Mouse (Mus musculus) thymus, adult 18-20 months (tissue): ENCODE results near the gene Ralbp1.

ENCODE experiments used
- DNase-seq, 2 experiments: peaks; one replicate each; pipeline ENCODE4 v3.0.0; 2022; ENCODE audit warnings: mixed read lengths in 2 of 2

The Ralbp1 gene

DNA sequence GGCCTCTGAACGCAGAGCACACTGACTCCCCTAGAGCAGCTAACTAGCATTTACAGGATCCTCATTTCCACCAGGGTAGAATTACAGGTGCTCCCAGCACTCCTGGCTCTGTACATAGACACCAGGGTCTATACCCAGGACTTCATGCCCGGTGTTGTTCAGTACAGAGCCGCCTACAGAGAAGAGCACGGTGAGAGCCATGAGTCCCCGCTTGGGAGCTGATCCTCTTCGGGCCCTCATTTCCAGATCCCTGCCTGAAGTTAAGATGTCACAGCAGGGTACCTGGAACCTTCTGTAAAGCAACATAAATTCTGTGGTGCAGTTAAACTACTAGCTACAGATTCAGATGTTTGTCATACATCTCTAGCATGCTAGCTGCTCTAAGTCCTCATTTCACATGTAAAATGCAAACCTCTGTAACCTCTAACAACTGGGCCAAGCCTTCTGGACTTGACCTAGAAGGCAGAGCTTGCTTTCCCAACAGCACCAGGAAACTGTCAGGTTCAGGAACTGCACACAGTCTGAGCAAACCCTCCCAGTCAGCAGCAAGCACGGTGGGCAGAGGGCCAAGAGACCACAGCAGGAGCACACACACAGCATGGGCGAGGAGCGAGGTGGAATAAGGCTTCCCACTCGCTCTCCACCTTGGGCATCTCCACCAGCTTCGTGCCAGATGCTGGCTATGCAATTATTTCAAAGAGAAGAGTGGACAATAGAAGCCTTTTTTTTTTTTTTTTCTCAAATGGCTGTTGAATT lies 37.7 kb downstream of the Ralbp1 start:
- no peak for DNase-seq

GRCm38 (mm10) chr17:65845423-65845822 lies 40.2 kb downstream of the Ralbp1 start:
- DNase-seq = no peak

DNA sequence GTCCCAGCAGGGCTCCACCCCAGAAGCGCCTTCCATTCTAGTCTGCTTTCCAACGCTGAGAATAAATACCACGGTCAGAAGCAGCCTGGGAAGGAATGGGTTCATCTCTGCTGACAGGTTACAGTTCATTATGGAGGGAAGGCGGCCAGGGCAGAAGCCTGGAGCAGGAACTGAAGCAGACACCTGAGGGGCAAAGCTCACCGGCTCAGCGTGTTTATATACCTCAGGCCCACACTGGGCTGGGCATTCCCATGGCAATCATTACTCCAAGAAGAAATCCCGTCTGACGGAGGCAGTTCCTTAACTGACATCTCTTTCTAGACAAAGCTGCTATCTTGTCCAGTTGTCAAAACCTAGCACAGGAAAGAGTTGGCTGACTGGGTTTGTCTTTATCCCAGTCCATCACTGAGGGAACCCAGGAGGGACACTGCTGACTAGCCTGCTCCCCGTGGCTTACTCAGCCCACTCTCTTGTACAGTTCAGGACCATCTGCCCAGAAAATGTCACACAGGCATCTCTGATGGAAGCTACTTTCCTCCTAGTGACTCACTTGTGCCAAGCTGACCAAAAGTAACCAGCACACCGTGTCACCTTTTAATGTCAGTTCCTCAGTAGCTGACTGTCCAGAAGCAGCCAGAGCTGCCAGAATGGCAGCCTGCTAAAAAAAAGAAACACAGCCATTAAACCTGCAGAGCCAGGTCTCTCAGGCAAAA lies 42.8 kb downstream of the Ralbp1 start:
- no peak for DNase-seq

DNA sequence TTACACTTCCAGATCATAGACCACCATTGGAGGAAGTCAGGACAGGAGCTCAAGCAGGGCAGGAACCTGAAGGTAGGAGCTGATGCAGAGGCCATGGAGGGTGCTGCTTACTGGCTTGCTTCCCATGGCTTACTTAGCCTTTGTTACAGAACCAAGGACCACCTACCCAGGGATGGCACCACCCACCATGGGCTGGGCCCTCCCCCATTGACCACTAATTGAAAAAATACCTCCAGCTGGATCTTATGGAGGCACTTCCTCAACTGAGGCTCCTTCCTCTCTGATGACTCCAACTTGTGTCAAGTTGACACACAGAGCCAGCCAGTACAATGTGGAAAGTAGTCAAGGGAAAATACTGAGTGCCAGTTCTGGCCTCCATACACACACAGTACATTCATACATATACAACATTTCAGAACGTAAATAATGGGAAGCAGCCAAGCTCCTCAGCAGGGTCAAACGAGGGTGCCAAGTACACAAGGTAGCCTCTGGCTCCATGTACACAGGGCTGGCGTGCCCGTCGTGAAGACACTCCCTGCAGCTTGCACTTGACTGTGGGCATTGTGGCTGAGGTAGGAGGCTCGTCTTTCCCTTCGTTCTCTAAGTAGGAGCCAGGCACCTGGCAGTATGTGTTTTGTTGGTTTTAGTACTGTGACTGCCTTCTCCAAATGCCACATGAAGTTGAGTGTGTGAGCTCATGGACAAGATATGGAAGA lies 45.9 kb downstream of the Ralbp1 start:
- no peak for DNase-seq

- no peak for DNase-seq
Measured at GRCm38 (mm10) chr17:65836746-65837145, 48.9 kb downstream of the Ralbp1 start.

GRCm38 (mm10) chr17:65833891-65834290 lies 51.7 kb downstream of the Ralbp1 start:
- no peak for DNase-seq

DNA sequence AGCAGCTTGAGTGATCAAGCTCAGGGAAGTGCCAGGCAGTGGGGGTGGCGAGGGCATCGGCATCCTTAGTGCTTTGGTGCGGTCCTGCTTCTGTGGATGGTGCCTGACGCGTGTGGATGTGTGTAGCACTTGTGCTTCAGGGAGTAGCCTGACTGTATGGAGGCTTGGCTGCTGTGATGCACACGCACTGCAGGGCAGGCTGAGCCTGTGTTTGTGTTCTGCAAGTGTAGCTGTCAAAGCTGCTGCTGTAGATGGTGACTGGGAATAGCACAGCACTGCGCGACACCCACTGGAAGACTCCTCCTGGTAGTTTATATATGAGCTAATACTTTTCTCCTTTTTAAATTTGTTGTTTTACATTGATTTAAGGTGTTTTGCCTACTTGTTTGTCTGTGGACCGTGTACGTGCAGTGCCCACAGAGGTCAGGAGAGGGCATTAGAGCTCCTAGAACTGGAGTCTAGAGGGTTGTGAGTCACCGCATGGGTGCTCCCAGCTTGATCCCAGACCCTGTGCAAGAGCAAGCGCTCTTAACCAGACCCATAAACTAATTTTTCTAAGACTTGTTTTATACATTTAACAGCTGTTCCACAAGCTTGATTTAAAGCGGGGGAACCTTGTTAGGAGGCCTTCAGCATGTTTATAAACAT lies 55.3 kb downstream of the Ralbp1 start:
- no peak for DNase-seq

GRCm38 (mm10) chr17:65828951-65829350 lies 56.6 kb downstream of the Ralbp1 start:
- no peak for DNase-seq

- DNase-seq = no peak
Measured at GRCm38 (mm10) chr17:65827904-65828303, 57.7 kb downstream of the Ralbp1 start.

DNA sequence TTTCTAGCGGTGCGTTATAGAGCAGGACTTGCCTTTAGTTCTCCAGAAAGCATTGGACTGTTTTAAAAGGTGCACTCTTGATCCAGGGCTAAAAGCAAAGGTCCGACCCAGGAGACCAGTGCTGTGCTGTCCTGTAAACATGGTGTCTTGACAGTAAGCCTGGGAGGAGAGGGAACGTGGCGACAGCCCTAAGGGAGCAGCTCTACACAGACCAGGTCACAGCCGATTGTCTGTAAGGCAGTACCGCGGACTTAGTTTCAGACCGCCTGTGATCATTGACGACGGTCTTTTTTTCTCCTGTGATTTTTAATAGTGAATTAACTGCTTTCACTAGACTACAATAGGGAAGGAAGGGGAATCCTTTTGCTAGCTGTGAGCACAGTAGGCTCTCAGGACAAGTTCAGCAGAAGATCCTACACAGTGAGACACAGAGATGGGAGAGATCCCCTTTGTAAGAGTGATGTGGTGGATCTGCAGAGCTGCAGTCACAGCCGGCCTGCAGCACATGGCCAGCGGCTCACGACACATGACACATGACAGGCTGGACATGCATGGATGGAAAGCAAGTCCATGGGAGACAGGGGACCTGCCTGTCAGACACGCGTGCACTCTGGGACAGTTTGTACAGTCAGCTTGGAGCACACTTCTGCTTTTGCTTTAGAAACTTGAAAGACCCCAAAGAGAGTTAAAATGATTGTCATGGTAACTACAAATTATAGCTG lies 58.3 kb downstream of the Ralbp1 start:
- no peak for DNase-seq

- no peak for DNase-seq
Measured at GRCm38 (mm10) chr17:65826257-65826656, 59.3 kb downstream of the Ralbp1 start.

DNA sequence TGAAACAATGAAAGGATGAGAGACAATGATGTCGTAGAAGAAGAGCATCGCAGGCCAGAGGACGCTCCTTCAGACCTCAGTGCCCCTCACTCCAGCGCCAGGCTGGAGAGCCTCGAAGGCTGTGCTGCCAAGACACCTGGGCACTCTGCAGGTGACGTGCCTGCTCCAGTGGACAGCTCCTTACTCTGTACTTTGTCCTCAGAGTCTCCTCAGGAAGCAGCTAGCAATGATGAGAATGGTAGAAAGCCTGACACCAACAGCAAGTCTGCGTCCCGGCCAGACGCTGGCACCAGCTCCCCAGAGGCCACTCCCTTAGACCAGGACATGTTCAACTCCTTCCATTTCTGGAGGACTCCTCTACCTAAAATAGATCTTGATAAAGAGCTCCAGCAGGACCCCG lies 61.4 kb downstream of the Ralbp1 start:
- no peak for DNase-seq

GRCm38 (mm10) chr17:65822423-65822822 lies 63.2 kb downstream of the Ralbp1 start:
- no peak for DNase-seq

DNA sequence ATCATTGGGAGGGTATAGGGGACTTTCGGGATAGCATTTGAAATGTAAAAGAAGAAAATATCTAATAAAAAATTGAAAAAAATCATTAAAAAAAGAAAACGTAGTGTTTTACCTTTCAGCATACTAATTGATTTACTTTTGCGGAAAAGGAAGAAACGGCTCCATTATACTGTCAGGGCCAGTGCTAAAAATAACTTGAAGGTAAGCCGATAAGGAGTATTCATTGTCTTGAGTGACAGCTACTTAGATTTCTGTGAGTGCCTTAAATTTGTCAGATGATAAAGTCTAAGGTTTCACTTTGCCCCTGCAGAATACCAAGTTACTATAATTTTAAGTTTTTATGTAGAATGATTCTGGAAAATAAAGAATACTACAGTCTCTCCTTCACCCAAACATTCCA lies 65.4 kb downstream of the Ralbp1 start:
- no peak for DNase-seq

DNA sequence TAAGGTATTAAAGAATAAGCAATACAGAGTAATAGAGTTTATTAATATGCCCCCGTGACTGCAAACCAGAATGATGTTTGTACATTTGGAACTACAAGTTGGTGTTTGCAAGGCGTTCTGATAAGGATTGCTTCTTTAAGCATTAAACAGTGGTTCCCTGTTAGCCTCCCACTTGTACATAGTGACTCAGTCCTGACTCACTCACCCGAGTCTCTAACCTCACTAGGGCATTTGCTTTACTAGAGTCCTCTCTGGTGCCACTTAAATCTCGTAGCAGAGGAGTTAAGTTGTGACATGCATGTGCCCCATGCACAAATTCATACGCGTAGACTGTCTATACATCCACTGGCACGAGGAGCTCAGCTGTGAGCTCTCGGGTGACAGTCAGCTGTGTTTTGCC lies 71.8 kb downstream of the Ralbp1 start:
- no peak for DNase-seq

DNA sequence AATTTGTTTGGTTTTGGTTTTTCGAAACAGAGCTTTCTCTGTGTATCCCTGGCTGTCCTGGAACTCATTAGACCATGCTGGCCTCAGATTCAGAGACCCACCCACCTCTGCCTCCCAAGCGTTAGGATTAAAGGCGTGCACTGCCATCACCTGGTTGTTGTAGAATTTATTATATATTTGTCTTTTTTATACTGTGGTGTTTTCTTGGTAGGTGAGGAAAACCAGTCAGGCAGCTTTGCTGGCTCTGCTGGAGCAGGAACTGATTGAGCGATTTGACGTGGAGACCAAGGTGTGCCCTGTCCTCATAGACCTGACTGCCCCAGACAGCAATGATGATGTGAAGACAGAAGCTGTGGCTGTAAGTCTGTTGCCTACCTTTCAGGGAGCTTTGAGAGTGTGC lies 74.6 kb downstream of the Ralbp1 start:
- no peak for DNase-seq

DNA sequence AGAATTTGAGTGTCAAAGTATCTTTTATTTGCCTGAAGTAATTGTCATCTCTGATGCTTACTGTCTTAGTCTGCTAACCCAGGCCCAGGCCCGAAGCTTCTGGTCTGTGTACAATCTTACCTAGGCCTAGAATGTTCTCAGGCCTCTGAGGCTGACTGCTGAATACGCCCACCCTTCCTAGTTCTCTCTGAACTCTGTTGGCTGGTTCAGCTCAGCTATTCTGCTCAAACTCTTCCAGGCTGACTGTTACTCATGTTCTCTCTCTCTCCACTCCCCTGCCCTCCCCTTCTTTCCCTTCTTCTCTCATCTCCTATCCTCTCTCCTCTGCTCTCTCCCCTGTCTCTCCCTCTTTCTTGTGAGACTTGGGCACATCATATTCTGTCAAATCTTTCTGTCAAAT lies 79.2 kb downstream of the Ralbp1 start:
- DNase-seq = no peak

GRCm38 (mm10) chr17:65805966-65806365 lies 79.6 kb downstream of the Ralbp1 start:
- no peak for DNase-seq

DNA sequence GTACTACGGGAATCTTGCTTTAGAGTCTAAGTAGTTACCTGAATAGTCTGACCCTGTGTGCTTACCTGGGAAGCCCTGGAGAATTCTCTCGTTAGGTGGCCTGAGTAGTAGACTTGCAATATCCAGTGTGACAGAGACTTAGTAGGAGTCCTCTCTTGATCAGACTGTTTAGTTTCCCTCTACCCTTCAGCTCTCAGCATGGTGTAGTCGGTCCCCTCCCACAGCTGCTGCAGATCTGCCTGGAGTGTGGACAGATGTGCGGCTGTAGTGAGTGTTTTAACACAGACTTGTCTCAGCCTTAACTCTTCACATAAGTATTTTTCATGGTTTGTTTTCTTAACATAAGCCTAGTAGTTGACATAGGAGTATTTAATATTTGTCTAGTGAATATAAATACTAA lies 83.6 kb downstream of the Ralbp1 start:
- DNase-seq = no peak

DNA sequence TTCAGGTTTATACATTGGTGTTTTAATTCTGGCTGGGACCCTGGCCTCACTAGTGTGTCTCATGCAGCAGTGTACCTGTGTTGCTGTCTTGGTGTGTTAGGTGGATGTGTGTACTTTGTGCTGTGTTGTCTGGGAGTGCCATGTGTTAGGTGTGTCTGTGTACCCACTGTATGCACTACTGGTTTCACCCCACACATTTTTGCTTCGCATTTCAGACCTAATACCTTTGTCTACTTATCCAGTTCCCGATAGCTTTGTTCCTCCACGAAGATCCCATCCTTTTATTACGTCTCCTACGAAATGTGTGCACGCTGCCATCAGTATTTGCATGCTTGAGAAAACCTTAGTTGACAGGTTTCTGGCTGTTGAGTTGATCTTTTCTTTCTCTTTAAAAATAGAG lies 85.1 kb downstream of the Ralbp1 start:
- DNase-seq = no peak

- no peak for DNase-seq
Measured at GRCm38 (mm10) chr17:65799353-65799752, 86.2 kb downstream of the Ralbp1 start.

GRCm38 (mm10) chr17:65798446-65798845 lies 87.2 kb downstream of the Ralbp1 start:
- peak in 1 of 2 experiments; percentile 25 for DNase-seq
